Mouse (Mus musculus): ENCODE data around the gene Usp12. TPM values are rescaled to one million over a fixed set of nuclear protein-coding genes. Genes with fewer than 3 reads are reported as not detected.

The Usp12 gene
- total RNA-seq, 2 experiments from 2014 or later: 18.5 to 20.5 TPM

DNA sequence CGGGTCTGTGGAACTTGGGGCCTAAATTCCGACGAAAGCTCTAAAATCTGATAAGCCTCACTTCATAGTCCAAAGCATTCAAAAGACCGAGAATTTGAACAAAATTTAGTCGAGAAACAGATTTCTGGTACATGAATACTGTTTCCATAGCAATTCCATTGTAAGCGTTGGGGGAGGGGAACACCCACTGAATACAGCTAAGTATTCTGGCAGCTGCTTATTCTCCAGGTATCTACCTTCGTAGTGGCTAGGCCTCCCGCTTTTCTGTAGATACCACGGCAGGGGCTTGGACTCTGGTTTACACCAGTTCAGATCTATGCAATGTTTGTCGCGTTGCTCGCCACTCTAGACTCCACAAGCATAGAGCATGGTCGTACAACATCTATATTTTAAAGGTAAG lies 922 bp upstream of the Usp12 start:
- no peak for DNase-seq

DNA sequence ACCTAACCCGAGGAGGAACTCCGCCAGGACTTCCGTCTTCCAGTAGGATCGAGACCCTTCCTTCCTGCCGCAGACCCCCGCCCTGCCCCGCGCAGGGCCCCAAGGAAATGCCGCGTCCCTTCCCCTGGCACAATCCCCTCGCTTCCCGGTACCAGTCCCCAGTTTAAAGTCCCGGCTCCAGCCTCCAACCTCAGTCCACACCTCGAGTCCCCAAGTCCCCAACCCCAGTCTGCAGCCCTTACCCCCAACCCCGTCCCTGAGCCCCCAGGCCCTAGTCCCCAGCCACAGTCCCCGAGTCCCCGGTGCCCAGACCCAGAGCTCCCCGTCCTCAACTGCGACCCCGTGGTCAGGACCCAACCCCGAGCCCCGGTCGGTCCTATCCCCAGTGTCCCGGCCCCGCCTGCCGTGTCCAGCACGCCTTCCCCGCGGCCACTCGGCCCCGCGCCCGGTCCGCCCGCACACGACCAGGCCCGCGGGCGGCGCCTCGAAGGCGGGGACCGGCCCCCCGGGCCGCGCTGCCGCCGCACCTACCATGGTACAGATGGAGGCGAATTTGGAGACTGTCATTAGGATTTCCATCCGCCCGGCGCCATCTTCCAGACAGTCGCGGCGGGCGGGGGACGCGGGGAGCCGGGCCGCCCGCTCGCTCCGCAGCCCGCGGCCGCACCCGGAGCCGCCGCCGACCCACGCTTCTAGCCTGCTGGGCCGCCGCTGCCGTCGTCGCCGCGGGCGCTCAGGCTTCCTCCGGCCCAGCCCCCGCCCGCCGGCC lies 538 bp downstream of the Usp12 start:
- peak; percentile 56 for DNase-seq

DNA sequence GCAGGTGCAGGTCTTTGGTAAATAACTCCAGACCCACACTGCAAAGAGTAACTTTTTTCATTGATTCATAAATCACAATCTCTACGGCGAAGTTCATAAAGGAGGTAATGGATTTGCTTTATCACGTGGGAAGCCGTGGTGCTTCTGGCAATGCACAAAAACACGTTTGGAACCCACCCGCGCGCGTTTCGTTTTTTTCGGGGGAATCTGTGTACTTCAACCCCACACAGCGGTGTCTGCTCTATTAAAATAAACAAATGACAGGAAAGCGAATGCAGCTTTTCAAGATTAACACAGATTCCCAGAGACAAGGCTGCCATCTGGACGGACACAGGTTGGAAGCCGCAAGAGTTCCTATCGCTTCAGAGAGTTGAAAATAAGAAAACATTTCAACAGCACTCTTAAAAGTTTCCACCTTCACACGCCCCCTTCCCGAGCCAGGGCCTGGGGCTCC lies 1.1 kb downstream of the Usp12 start:
- DNase-seq: no peak

- DNase-seq: no peak
Observed at GRCm38 (mm10) chr5:146792140-146792791, 2.5 kb downstream of the Usp12 start.

DNA sequence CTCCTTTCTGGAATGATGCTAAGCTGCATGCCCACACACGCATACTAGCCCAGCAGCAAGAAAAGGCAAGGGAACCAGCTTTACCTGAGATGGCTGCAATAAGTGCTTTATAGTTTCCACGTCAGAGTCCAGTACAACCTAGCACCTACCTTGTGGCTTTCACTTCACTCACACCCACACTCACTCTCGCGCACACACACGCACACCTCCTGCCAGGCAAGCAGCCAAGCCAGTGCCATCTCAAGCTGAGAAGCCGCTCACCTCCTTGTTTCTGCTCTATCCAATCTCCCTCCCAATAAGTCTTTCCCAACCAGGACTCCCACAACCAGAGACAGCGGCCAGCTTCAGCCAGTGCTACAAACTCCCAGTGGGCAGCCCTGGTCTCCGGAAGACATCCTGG lies 3.9 kb downstream of the Usp12 start:
- DNase-seq: no peak

GRCm38 (mm10) chr5:146789413-146789812 lies 5.4 kb downstream of the Usp12 start:
- no peak for DNase-seq

GRCm38 (mm10) chr5:146786123-146786522 lies 8.7 kb downstream of the Usp12 start:
- DNase-seq: no peak

GRCm38 (mm10) chr5:146783891-146784290 lies 10.9 kb downstream of the Usp12 start:
- DNase-seq: no peak

GRCm38 (mm10) chr5:146783300-146783699 lies 11.5 kb downstream of the Usp12 start:
- peak; percentile 21 for DNase-seq

DNA sequence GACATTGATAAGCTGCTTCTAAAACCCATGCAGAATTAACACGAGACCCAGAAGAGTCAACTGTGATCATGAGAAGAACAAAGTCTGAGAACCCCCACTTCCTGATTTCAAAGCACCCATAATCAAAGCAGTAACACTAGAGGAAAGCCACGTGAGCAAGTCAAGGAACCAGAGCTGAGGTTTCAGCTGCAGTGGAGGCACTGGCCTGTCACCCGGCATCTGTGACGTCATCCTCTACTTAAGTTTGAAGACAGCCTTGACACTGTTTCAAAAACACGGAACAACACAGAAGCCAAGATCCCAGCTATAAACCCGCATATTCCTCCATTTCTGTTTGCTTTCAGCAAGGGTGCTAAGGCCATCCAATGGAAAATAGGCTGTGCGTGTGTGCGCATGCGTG lies 13.1 kb downstream of the Usp12 start:
- DNase-seq: no peak

DNA sequence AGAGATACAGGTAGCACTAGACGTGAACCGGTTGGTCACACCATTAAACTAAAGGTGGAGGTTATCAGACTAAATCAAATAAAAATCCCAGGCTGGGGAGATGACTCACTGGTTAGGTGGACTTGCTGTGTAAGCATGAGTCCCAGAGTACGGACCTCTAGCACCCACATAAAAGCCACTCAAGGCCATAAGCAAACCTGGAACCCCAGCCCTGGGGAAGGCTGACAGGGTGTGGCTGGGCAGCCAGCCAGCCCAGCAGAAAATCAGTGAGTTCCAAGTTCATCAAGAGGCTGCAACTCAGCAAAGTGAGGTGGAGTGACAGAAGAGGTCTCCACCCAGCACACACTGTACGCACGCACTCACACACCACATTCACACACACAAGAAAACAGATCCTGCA lies 14.9 kb downstream of the Usp12 start:
- DNase-seq: no peak

- DNase-seq: no peak
Observed at GRCm38 (mm10) chr5:146776988-146777639, 17.7 kb downstream of the Usp12 start.

DNA sequence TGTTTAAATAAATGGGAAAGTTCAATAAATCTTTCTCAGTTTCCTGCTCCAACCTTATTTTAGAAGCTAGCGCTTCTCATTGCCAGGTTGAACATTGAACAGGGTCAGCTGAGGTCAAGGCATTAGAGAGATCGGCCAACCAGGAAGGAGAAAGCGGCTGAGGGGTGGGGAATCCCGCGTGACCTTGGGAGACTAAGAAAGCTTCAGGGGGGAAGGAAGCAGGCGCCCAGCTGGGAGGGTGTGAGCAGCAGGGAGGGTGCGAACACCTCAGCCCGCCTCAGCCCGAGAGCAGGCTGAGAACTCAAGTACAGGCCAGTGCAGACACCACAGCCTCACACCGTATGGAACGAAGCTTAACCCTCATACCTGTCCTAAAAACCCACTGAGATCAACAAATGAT lies 22.8 kb downstream of the Usp12 start:
- peak; percentile 45 for DNase-seq

DNA sequence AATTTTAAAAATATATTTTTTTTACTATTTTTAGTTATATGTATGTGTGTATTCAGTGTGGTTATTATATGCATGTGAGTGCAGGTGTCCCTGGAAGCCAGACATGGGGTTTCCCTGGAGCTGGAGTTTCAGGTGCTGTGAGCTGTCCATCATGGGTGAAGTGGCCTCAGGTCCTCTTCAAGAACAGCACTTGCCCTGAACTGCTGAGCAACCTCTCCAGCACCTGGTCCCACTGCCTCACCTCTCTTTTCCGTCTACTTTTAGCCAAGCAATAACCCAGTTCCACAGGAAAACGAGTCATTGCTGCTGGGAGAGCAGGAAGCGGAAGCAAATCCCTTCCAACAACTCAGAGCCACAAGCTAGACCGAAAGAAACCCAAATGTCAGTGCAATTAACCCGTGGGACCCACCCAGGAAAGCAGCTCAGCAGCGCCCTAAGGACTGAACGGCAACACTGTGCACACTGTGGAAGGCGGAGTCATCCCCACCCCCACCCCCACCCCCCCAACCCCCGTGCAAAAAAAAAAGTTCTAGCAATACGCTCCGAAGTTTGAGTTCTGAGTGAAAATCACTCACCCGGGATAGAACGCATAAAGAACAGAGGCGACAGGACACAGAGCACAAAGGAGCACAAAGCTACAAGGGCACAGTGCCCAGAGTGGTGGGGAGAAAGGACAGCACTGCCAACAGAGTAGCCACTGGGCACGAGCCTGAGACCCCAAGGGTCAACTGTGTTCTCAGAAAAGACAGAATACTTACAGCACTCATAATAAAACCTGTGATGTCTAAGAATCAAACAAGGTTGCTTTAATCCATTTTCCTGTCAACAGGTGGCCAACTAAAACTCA lies 24.6 kb downstream of the Usp12 start:
- no peak for DNase-seq

- DNase-seq: no peak
Observed at GRCm38 (mm10) chr5:146765791-146766190, 29.0 kb downstream of the Usp12 start.

DNA sequence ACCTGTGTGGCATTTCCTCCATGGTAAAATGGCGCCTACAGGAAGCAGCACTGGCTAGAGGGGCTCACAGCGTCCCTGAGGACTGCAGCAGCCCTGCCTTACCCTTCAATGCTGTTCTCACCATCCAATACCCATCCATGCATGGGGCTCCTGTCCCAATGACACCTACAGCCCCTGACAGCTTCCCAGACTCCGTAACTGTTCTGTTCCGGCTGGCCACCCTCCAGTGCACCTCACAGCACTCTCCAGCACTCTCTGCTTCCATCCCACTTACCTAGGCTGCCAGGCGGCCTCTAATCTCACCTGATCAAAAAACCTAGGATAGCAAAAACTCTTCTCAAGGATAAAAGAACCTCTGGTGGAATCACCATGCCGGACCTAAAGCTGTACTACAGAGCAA lies 35.6 kb downstream of the Usp12 start:
- no peak for DNase-seq

GRCm38 (mm10) chr5:146757921-146758320 lies 36.9 kb downstream of the Usp12 start:
- no peak for DNase-seq

GRCm38 (mm10) chr5:146757316-146757715 lies 37.5 kb downstream of the Usp12 start:
- no peak for DNase-seq

DNA sequence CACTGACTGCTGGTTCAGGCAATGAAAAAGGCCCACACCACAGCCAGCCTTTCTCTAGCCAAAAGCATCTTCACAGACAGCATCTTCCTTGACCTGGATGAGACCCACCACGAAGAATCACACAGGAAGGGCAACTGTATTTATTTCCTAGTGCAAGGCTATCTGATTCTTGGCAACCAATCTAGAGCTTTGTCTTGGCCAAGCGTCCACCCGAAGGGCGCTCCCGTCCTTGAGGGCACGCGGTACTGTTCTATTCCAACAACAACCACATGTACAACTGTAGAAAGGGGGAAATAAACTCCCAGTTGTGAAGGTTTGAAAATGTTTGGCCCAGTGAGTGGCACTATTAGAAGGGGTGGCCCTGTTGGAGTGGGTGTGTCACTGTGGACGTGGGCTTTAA lies 41.6 kb downstream of the Usp12 start:
- no peak for DNase-seq

GRCm38 (mm10) chr5:146750958-146751357 lies 43.8 kb downstream of the Usp12 start:
- no peak for DNase-seq

DNA sequence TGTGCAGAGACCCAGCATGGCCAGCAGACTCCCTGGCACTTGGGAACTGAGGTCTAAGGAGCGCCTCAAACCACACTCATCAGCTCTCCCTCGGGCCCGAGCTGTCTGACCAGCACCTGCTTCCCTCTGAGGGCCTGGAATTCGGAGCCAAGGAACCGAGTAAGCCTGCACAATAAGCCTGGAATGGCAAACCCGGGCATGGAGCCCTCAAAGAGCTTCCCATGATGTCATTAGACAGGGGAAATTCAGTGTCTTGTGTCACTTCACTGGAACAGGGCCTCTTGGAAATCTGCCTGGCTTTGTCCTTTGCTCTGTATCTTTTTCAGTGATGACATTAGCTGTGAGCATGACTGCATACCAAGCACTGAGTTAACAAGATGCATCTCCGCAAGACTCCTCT lies 44.5 kb downstream of the Usp12 start:
- peak; percentile 60 for DNase-seq

GRCm38 (mm10) chr5:146749857-146750256 lies 44.9 kb downstream of the Usp12 start:
- no peak for DNase-seq
